Mouse (Mus musculus) hindbrain, embryonic 11.5 days (tissue): ENCODE data around the gene Nrbf2. TPM values are rescaled to one million over a fixed set of nuclear protein-coding genes. Genes with fewer than 3 reads are reported as not detected.

Source experiments
- ATAC-seq: fragments of 200-750 bp; cut with Nextera tagmentation; 2 replicates; pipeline ENCODE4 v1.8.0; 2017; ENCODE audit warnings: mild to moderate bottlenecking, moderate TSS enrichment, moderate library complexity; ENCODE audit not compliant: low FRiP score
- DNase-seq: peaks from one replicate; pipeline ENCODE4 v3.0.0-alpha.2; 2015; ENCODE audit warnings: low spot score
- H3K27ac ChIP-seq: fragments of 300-500 bp; sonication (generic); 2 replicates; pipeline ENCODE4 v1.5.1; 2014; ENCODE audit warnings: mild to moderate bottlenecking, low read depth, low read length
- H3K27me3 ChIP-seq: fragments of 300-500 bp; sonication (generic); 2 replicates; pipeline ENCODE4 v1.6.1; 2014; ENCODE audit warnings: mild to moderate bottlenecking, low read length, moderate library complexity, mixed read lengths; ENCODE audit not compliant: control insufficient read depth, insufficient read depth
- H3K36me3 ChIP-seq: fragments of 300-500 bp; sonication (generic); 2 replicates; pipeline ENCODE4 v1.6.1; 2014; ENCODE audit warnings: mild to moderate bottlenecking, low read length, moderate library complexity, mixed read lengths; ENCODE audit not compliant: control insufficient read depth, insufficient read depth
- H3K4me1 ChIP-seq: fragments of 300-500 bp; sonication (generic); replicated peaks from 2 replicates; pipeline ENCODE4 v1.6.1; 2014; ENCODE audit warnings: low read length, mixed read lengths; ENCODE audit not compliant: control insufficient read depth, insufficient read depth
- H3K4me2 ChIP-seq: fragments of 300-500 bp; sonication (generic); replicated peaks from 2 replicates; pipeline ENCODE4 v1.6.1; 2014; ENCODE audit warnings: mild to moderate bottlenecking, low read depth, low read length
- H3K4me3 ChIP-seq: fragments of 300-500 bp; sonication (generic); 2 replicates; pipeline ENCODE4 v1.5.1; 2014; ENCODE audit warnings: low read depth, low read length
- H3K9ac ChIP-seq: fragments of 300-500 bp; sonication (generic); 2 replicates; pipeline ENCODE4 v1.6.1; 2014; ENCODE audit warnings: low read depth, low read length
- H3K9me3 ChIP-seq: fragments of 300-500 bp; sonication (generic); 2 replicates; pipeline ENCODE4 v1.6.1; 2016; ENCODE audit warnings: low read length; ENCODE audit not compliant: control insufficient read depth
- WGBS: fragments of 180-500 bp; shearing (Covaris S2); extraction: QIAGEN DNeasy Blood & Tissue Kit; methylation state at CpG from one replicate; pipeline ENCODE4 v1.1.7; 2014; 5-methylcytosine and 5-hydroxymethylcytosine counted together
- polyA plus RNA-seq: library from polyadenylated mRNA; unstranded; fragments of >200 nt; fragmentation: Nextera tagmentation; extraction: Ambion mirVana; gene quantifications from 2 replicates; pipeline ENCODE4 v1.2.1, GENCODE M21; 2014

Nrbf2 gene
- polyA plus RNA-seq, 1 experiment from 2014 or later, result 49.5 TPM

DNA sequence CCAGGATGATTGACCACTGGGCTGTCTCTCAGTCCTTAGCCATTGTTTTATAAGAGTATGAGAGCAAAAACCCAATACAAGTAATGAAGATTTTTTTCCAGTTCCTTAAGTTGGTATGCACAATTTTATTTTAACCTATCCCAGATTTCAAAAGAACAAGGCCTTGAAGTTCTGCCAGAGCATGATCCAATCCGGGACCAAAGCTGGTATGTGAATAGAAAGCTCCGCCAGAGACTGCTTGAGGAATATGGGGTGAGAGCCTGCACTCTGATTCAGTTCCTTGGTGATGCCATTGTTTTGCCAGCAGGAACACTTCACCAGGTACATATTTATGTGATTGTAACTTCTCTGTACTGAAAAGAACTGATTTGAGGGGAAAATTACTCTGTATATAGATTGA is 35.6 kb downstream of the Nrbf2 start:
- DNase-seq (no peak), ATAC-seq (no peak)
- H3K36me3 ChIP-seq, result peaks cover 3% of the 10 kb centered on the region; the same call in 1 of the 2 replicates
- no peak overlapping the region for H3K4me2 ChIP-seq
- no peaks in the 10 kb centered on the region for H3K27me3 ChIP-seq
- no peak overlapping the region for H3K9ac ChIP-seq
- H3K4me1 ChIP-seq, result no peaks in the 10 kb centered on the region
- 97% methylated on average over 2 of the region's 2 CpGs for WGBS
- no peak overlapping the region for H3K4me3 ChIP-seq
- no peaks in the 10 kb centered on the region for H3K9me3 ChIP-seq
- no peak overlapping the region for H3K27ac ChIP-seq

DNA sequence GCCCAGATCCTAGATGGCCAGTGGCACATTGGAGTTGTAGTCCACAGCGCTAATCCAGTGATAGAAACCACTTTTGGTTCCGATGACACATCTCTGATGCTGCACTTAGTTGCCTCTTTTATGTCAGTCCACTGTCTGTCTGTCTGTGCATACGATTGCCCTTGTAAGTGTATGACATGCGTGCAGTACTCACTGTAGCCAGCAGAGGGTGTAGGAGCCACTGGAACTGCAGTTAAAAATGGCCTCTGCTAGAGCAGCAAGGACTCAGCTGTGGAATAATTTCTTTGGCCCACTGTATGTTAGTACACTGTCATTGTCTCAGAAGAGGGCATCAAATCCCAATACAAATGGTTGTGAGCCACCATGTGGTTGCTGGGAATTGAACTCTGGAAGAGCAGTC is 38.0 kb downstream of the Nrbf2 start:
- peaks cover 9% of the 10 kb centered on the region; the same call in 1 of the 2 replicates for H3K36me3 ChIP-seq
- H3K4me1 ChIP-seq, result no peaks in the 10 kb centered on the region
- no peak overlapping the region for H3K4me2 ChIP-seq
- ATAC-seq (no peak), DNase-seq (peak; percentile 65)
- 95% methylated on average over 4 of the region's 4 CpGs for WGBS
- H3K4me3 ChIP-seq, result no peak overlapping the region
- no peaks in the 10 kb centered on the region for H3K9me3 ChIP-seq
- H3K9ac ChIP-seq, result no peak overlapping the region
- no peaks in the 10 kb centered on the region for H3K27me3 ChIP-seq
- no peak overlapping the region for H3K27ac ChIP-seq

DNA sequence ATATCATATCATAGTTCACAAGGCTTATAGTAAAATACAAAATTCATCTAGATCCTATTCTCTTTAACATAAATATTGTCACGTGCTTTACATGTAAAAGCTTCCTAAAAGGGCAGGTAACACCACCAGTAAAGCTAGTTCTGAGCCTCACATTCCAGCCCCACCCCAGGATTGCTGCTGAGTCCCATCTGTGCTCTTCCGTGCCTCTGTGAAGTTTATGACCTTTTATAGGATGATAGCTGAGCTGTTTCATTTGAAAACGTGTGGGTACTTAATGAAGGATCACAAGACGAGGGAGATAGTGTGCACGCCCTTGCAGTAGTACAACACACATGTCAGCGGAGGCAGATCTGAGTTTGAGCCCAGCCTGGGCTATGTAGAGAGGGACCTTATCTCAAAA is 54.7 kb downstream of the Nrbf2 start:
- H3K27me3 ChIP-seq, result no peaks in the 10 kb centered on the region
- H3K4me2 ChIP-seq, result no peak overlapping the region
- no peaks in the 10 kb centered on the region for H3K9me3 ChIP-seq
- no peak overlapping the region for H3K4me3 ChIP-seq
- no peak overlapping the region for H3K27ac ChIP-seq
- 0 out of 2 replicates have a peak, but pooled peaks cover 2% of the 10 kb centered on the region for H3K36me3 ChIP-seq
- no peaks in the 10 kb centered on the region for H3K4me1 ChIP-seq
- ATAC-seq (no peak), DNase-seq (no peak)
- 85% methylated on average over 6 of the region's 6 CpGs for WGBS
- no peak overlapping the region for H3K9ac ChIP-seq

DNA sequence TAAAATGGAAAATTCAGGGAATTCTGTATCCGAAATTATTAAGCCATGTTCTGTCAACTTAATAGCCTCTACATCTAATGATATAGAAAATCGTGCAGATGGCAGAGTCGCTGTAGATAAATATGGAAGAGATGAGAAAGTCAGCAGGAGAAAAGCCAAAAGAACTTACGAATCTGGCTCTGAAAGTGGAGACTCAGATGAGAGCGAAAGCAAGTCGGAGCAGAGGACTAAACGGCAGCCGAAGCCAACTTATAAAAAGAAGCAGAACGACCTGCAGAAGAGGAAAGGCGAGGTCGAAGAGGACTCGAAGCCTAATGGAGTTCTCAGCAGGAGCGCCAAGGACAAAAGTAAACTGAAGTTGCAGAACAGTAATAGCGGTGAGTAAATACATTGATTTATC is 58.6 kb downstream of the Nrbf2 start:
- 94% methylated on average over 14 of the region's 14 CpGs for WGBS
- no peak for DNase-seq
- no peak for ATAC-seq
- Histone ChIP-seq H3K27ac (no peak overlapping the region), H3K9me3 (no peaks in the 10 kb centered on the region), H3K4me2 (no peak overlapping the region), H3K4me1 (no peaks in the 10 kb centered on the region), H3K36me3 (no peaks in the 10 kb centered on the region), H3K27me3 (no peaks in the 10 kb centered on the region), H3K9ac (no peak overlapping the region), H3K4me3 (no peak overlapping the region)

DNA sequence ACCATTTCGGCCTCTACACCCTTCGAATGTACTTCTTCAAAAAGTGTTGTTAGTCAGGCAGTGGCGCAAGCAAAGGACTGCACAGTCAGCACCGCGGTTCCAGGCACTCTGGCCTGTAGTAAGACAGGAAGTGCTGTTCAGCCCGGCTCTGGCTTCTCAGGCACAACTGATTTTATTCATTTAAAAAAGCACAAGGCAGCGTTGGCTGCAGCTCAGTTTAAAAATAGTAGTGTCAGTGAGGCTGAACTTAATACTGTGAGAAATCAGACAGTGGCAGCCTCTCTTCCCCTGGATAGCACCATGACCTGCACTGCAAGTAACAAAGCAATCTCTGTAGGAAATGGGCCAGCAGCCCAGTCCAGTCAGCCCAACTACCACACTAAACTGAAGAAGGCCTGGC is 59.0 kb downstream of the Nrbf2 start:
- Histone ChIP-seq H3K36me3 (no peaks in the 10 kb centered on the region), H3K27ac (no peak overlapping the region), H3K9me3 (no peaks in the 10 kb centered on the region), H3K27me3 (no peaks in the 10 kb centered on the region), H3K4me3 (no peak overlapping the region), H3K9ac (no peak overlapping the region), H3K4me1 (no peaks in the 10 kb centered on the region), H3K4me2 (no peak overlapping the region)
- DNase-seq (no peak), ATAC-seq (no peak)
- 94% methylated on average over 7 of the region's 7 CpGs for WGBS

DNA sequence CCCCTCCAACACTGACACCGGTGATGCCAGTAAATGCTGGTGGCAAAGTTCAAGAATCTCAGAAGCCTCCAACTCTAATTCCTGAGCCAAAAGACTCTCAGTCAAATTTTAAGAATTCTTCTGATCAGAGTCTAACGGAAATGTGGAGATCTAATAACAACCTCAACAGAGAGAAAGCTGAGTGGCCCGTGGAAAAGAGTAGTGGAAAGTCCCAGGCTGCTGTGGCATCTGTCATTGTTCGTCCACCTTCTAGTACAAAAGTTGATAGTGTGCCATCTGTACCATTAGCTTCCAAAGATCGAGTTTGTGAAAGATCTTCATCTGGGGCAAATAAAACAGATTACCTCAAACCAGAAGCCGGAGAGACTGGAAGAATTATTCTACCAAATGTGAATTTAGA is 59.6 kb downstream of the Nrbf2 start:
- DNase-seq (no peak), ATAC-seq (no peak)
- no peak overlapping the region for H3K4me3 ChIP-seq
- H3K4me1 ChIP-seq, result no peaks in the 10 kb centered on the region
- no peak overlapping the region for H3K27ac ChIP-seq
- no peak overlapping the region for H3K9ac ChIP-seq
- H3K4me2 ChIP-seq, result no peak overlapping the region
- no peaks in the 10 kb centered on the region for H3K9me3 ChIP-seq
- WGBS, result 92% methylated on average over 6 of the region's 6 CpGs
- H3K27me3 ChIP-seq, result no peaks in the 10 kb centered on the region
- no peaks in the 10 kb centered on the region for H3K36me3 ChIP-seq

DNA sequence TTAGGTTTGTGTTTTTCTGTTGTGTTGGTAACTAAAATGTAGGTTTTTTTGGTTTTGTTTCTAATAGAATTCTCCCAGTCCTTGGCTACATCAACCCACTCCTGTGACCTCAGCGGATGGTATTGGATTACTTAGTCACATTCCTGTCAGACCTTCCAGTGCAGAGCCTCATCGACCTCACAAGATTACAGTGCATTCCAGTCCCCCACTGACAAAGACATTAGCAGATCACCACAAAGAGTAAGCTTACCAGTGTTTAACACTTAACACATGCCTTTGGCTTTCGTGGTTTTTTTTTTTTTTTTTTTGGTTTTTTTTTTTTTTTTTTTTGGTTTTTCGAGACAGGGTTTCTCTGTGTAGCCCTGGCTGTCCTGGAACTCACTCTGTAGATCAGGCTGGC is 61.2 kb downstream of the Nrbf2 start:
- Histone ChIP-seq H3K9me3 (no peaks in the 10 kb centered on the region), H3K4me3 (no peak overlapping the region), H3K4me2 (no peak overlapping the region), H3K4me1 (no peaks in the 10 kb centered on the region), H3K27me3 (no peaks in the 10 kb centered on the region), H3K27ac (no peak overlapping the region), H3K36me3 (0 out of 2 replicates have a peak, but pooled peaks cover 3% of the 10 kb centered on the region), H3K9ac (no peak overlapping the region)
- WGBS, result 77% methylated on average over 3 of the region's 4 CpGs
- no peak for DNase-seq
- no peak for ATAC-seq

DNA sequence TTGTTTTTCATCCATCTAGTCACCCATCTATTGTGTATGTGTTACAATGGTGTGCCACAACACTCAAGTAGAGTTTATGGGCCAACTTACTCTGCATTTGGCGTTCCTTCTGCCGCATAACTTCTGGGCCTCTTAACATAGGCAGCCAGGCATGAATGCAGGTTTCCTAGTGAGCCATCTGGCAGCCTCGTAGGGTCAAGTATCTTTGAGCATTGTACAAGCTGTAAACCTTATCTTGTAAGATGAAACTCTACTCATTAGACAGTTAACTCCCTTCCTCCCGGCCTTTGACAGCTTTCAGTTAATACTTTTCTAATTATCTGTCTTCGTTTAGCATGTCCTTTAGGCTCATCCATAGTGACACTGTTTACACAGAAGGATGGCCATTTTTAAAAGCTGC is 63.8 kb downstream of the Nrbf2 start:
- 69% methylated on average over 5 of the region's 5 CpGs for WGBS
- H3K36me3 ChIP-seq, result 0 out of 2 replicates have a peak, but pooled peaks cover 3% of the 10 kb centered on the region
- H3K4me1 ChIP-seq, result no peaks in the 10 kb centered on the region
- DNase-seq (no peak), ATAC-seq (no peak)
- H3K4me2 ChIP-seq, result no peak overlapping the region
- H3K4me3 ChIP-seq, result no peak overlapping the region
- no peaks in the 10 kb centered on the region for H3K27me3 ChIP-seq
- H3K9me3 ChIP-seq, result no peaks in the 10 kb centered on the region
- H3K9ac ChIP-seq, result no peak overlapping the region
- no peak overlapping the region for H3K27ac ChIP-seq

DNA sequence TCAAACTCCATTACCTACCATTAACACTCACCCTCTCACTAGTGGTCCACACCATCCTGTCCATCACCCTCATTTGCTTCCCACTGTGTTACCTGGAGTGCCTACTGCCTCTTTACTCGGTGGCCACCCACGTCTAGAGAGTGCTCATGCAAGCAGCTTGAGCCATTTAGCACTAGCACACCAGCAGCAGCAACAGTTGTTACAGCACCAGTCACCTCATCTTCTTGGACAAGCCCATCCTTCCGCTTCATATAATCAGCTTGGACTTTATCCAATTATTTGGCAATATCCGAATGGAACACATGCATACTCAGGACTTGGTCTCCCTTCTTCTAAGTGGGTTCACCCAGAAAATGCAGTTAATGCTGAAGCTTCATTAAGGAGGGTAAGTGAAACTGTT is 64.9 kb downstream of the Nrbf2 start:
- ATAC-seq (no peak), DNase-seq (no peak)
- Histone ChIP-seq H3K9me3 (no peaks in the 10 kb centered on the region), H3K27ac (no peak overlapping the region), H3K4me3 (no peak overlapping the region), H3K4me1 (no peaks in the 10 kb centered on the region), H3K27me3 (no peaks in the 10 kb centered on the region), H3K4me2 (no peak overlapping the region), H3K36me3 (0 out of 2 replicates have a peak, but pooled peaks cover 3% of the 10 kb centered on the region), H3K9ac (no peak overlapping the region)
- WGBS, result 92% methylated on average over 4 of the region's 4 CpGs
